Mouse (Mus musculus) gastrocnemius, postnatal 25 days (tissue): Measurements from ENCODE around the gene Naa11. TPM values are rescaled to one million over a fixed set of nuclear protein-coding genes. Genes with fewer than 3 reads are reported as not detected.

ENCODE experiments used
- DNase-seq: peaks from one replicate; pipeline ENCODE4 v3.0.0; 2022
- total RNA-seq, 2 experiments: library from RNA; stranded (reverse); gene quantifications; 1 replicate in 1 of 2; 2 replicates in 1 of 2; pipeline ENCODE4 v1.2.3; 2021

Naa11 gene
- total RNA-seq, 2 experiments from 2014 or later, result not detected

- DNase-seq, result no peak
Observed at GRCm38 (mm10) chr5:97345129-97345528, 47.0 kb downstream of the Naa11 start.

GRCm38 (mm10) chr5:97344144-97344543 is 48.0 kb downstream of the Naa11 start:
- DNase-seq, result no peak

GRCm38 (mm10) chr5:97334794-97335193 is 57.4 kb downstream of the Naa11 start:
- DNase-seq, result no peak

Other genes with a start within 250 kb of the Naa11 start
- gene Gk2, start 64.6 kb upstream of the Naa11 start, total RNA-seq, result not detected